Mouse (Mus musculus) heart, embryonic 16.5 days (tissue): ENCODE measurements around the gene Phlpp1. TPM values are rescaled to one million over a fixed set of nuclear protein-coding genes. Genes with fewer than 3 reads are reported as not detected.

ENCODE experiments used
- ATAC-seq: fragments of 200-750 bp; cut with Nextera tagmentation; replicated peaks from 2 replicates; pipeline ENCODE4 v1.8.0; 2017; ENCODE audit warnings: moderate number of reproducible peaks; ENCODE audit not compliant: insufficient read depth, low FRiP score; ENCODE audit errors: extremely low read depth
- H3K27ac ChIP-seq: fragments of 300-500 bp; sonication (generic); 2 replicates; pipeline ENCODE4 v1.5.1; 2014; ENCODE audit warnings: mild to moderate bottlenecking, low read length, control low read depth, moderate library complexity
- H3K27me3 ChIP-seq: fragments of 300-500 bp; sonication (generic); 2 replicates; pipeline ENCODE4 v1.6.1; 2014; ENCODE audit warnings: low read length, mixed read lengths; ENCODE audit not compliant: control insufficient read depth, insufficient read depth
- H3K36me3 ChIP-seq: fragments of 300-500 bp; sonication (generic); 2 replicates; pipeline ENCODE4 v1.6.1; 2014; ENCODE audit not compliant: control insufficient read depth, insufficient read depth
- H3K4me1 ChIP-seq: fragments of 300-500 bp; sonication (generic); 2 replicates; pipeline ENCODE4 v1.6.1; 2014; ENCODE audit warnings: low read length, mixed read lengths; ENCODE audit not compliant: control insufficient read depth, insufficient read depth
- H3K4me2 ChIP-seq: fragments of 300-500 bp; sonication (generic); 2 replicates; pipeline ENCODE4 v1.6.1; 2014; ENCODE audit warnings: low read depth, mild to moderate bottlenecking, control low read depth, low read length
- H3K4me3 ChIP-seq: fragments of 300-500 bp; sonication (generic); 2 replicates; pipeline ENCODE4 v1.5.1; 2014; ENCODE audit warnings: mild to moderate bottlenecking, control low read depth, low read length
- H3K9ac ChIP-seq: fragments of 300-500 bp; sonication (generic); 2 replicates; pipeline ENCODE4 v1.6.1; 2014; ENCODE audit warnings: low read length, control low read depth
- H3K9me3 ChIP-seq: fragments of 300-500 bp; sonication (generic); replicated peaks from 2 replicates; pipeline ENCODE4 v1.6.1; 2016; ENCODE audit warnings: low read length; ENCODE audit not compliant: control insufficient read depth
- WGBS: fragments of 180-500 bp; shearing (Covaris S2); extraction: QIAGEN DNeasy Blood & Tissue Kit; methylation state at CpG from one replicate; pipeline ENCODE4 v1.1.7; 2014; 5-methylcytosine and 5-hydroxymethylcytosine counted together
- polyA plus RNA-seq: library from polyadenylated mRNA; unstranded; fragments of >200 nt; fragmentation: Nextera tagmentation; extraction: Ambion mirVana; gene quantifications from 2 replicates; pipeline ENCODE4 v1.2.1, GENCODE M21; 2015

The Phlpp1 gene
- polyA plus RNA-seq, 1 experiment from 2014 or later, result 4.7 TPM

DNA sequence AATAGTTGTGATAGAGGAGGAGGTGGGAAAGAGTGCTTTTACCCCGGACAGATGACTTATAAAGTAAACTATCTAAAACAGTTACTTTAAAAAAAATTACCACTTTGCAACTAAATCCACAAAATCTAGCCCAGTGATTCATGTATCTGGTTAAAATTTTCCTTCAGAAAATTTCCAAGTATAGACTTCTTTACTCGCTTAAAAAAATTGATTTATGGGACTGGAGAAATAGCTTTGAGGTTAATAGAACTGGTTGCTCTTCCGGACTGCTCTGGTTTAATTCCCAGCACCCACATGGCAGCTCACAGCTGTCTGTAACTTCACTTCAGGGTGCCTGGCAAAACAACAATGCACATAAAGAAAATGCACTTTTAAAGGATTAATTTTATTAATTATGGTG, 38.9 kb downstream of the Phlpp1 start:
- no peak overlapping the region for H3K9ac ChIP-seq
- peaks cover 2% of the 10 kb centered on the region; the same call in 1 of the 2 replicates for H3K9me3 ChIP-seq
- ATAC-seq, result no peak
- H3K4me2 ChIP-seq, result no peak overlapping the region
- 86% methylated on average over 3 of the region's 3 CpGs for WGBS
- no peaks in the 10 kb centered on the region for H3K27me3 ChIP-seq
- H3K27ac ChIP-seq, result no peak overlapping the region
- H3K4me1 ChIP-seq, result peaks cover 20% of the 10 kb centered on the region
- H3K4me3 ChIP-seq, result no peak overlapping the region
- no peaks in the 10 kb centered on the region for H3K36me3 ChIP-seq

GRCm38 (mm10) chr1:106211146-106211545, 39.6 kb downstream of the Phlpp1 start:
- no peak overlapping the region for H3K27ac ChIP-seq
- H3K9ac ChIP-seq, result no peak overlapping the region
- H3K9me3 ChIP-seq, result peaks cover 2% of the 10 kb centered on the region; the same call in 1 of the 2 replicates
- no peaks in the 10 kb centered on the region for H3K36me3 ChIP-seq
- H3K4me2 ChIP-seq, result no peak overlapping the region
- no peak for ATAC-seq
- H3K27me3 ChIP-seq, result no peaks in the 10 kb centered on the region
- H3K4me1 ChIP-seq, result peaks cover 15% of the 10 kb centered on the region
- H3K4me3 ChIP-seq, result no peak overlapping the region
- 85% methylated on average over 5 of the region's 5 CpGs for WGBS

DNA sequence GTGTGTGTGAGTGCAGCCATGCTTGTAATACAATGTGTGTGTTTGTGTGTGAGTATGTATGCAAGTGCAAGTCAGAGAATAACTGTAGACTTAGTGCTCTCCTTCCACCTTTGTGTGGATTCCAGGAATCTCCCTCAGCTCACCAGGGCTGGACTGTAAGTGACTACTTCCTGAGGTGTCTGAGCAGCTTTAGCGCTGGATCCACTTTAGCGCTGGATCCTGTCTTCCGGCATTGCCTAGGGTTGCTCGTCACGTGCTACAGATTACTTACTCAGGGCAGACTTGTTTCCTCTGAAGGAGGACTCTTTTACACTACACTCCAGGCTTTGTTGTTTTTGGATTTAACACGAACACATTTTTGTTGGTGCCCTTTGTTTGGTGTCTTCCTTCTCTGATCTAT, 48.9 kb downstream of the Phlpp1 start:
- ATAC-seq, result no peak

DNA sequence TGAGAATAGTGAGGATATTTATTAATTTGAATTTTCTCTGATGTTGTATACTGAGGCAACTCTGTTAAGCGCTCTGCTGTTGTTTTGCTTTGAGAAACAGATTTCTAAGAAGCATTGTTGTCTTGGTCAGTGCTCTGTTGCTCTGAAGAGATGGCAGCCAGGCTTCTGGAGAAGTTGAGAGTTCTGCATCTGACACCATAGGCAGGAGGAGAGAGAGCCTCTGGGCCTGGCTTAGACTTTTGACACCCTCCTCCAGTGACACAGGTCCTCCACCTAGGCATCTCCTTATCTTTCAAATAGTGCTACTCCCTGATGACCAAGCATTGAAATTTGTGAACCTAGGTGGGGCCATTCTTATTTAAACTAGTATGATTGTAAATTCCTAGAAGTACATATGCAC, 49.8 kb downstream of the Phlpp1 start:
- Histone ChIP-seq H3K4me1 (peaks cover 20% of the 10 kb centered on the region), H3K36me3 (no peaks in the 10 kb centered on the region), H3K9ac (no peak overlapping the region), H3K27me3 (no peaks in the 10 kb centered on the region), H3K9me3 (peaks cover 4% of the 10 kb centered on the region), H3K4me2 (no peak overlapping the region), H3K4me3 (no peak overlapping the region), H3K27ac (no peak overlapping the region)
- no peak for ATAC-seq
- WGBS, result 95% methylated on average over 1 of the region's 1 CpGs

More for the DNA sequence above, 48.9 kb downstream of the Phlpp1 start:
- Histone ChIP-seq H3K9me3 (peaks cover 4% of the 10 kb centered on the region), H3K4me2 (no peak overlapping the region), H3K4me3 (no peak overlapping the region), H3K27me3 (no peaks in the 10 kb centered on the region), H3K27ac (peak overlapping the region; percentile 39), H3K36me3 (no peaks in the 10 kb centered on the region), H3K9ac (no peak overlapping the region), H3K4me1 (peaks cover 15% of the 10 kb centered on the region)
- 25% methylated on average over 6 of the region's 6 CpGs for whole genome bisulfite sequencing

GRCm38 (mm10) chr1:106221964-106222363, 50.4 kb downstream of the Phlpp1 start:
- no peak for ATAC-seq
- H3K9me3 ChIP-seq, result peaks cover 4% of the 10 kb centered on the region
- H3K4me2 ChIP-seq, result no peak overlapping the region
- peaks cover 20% of the 10 kb centered on the region for H3K4me1 ChIP-seq
- no peak overlapping the region for H3K9ac ChIP-seq
- H3K27ac ChIP-seq, result peak overlapping the region; percentile 41; the same call in 1 of the 2 replicates
- no peaks in the 10 kb centered on the region for H3K27me3 ChIP-seq
- no peak overlapping the region for H3K4me3 ChIP-seq
- H3K36me3 ChIP-seq, result no peaks in the 10 kb centered on the region
- 47% methylated on average over 2 of the region's 2 CpGs for WGBS

- no peak for ATAC-seq
- Histone ChIP-seq H3K27me3 (no peaks in the 10 kb centered on the region), H3K4me1 (peaks cover 15% of the 10 kb centered on the region), H3K4me2 (no peak overlapping the region), H3K9ac (no peak overlapping the region), H3K9me3 (peaks cover 4% of the 10 kb centered on the region), H3K27ac (no peak overlapping the region), H3K4me3 (no peak overlapping the region), H3K36me3 (no peaks in the 10 kb centered on the region)
- WGBS, result 65% methylated on average over 7 of the region's 7 CpGs
Measured at GRCm38 (mm10) chr1:106226613-106227012, 55.1 kb downstream of the Phlpp1 start.

GRCm38 (mm10) chr1:106230313-106230712, 58.8 kb downstream of the Phlpp1 start:
- no peak for ATAC-seq
- Histone ChIP-seq H3K36me3 (no peaks in the 10 kb centered on the region), H3K9me3 (no peaks in the 10 kb centered on the region), H3K9ac (no peak overlapping the region), H3K27ac (no peak overlapping the region), H3K4me2 (no peak overlapping the region), H3K27me3 (no peaks in the 10 kb centered on the region), H3K4me1 (peaks cover 20% of the 10 kb centered on the region), H3K4me3 (no peak overlapping the region)
- 72% methylated on average over 3 of the region's 3 CpGs for WGBS

DNA sequence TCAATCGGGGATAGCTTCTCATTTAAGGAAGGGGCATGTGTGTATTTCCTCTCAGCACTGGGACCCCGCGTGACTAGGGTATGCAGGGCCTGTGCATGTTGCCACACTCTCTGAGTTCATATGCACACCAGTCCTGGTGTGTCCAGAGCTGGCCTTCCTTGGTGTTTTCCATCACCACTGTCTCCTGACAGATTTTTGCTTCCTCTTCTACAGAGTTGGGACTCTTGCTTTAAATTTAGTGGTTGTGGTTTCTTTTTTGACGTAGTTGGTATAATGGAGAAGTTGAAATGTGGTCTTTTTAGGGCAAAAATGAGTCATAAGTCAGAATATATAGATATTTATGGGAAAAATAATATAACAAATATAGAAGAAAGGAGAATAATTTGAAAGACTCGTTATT, 59.8 kb downstream of the Phlpp1 start:
- 79% methylated on average over 5 of the region's 5 CpGs for WGBS
- Histone ChIP-seq H3K27ac (no peak overlapping the region), H3K9ac (no peak overlapping the region)

DNA sequence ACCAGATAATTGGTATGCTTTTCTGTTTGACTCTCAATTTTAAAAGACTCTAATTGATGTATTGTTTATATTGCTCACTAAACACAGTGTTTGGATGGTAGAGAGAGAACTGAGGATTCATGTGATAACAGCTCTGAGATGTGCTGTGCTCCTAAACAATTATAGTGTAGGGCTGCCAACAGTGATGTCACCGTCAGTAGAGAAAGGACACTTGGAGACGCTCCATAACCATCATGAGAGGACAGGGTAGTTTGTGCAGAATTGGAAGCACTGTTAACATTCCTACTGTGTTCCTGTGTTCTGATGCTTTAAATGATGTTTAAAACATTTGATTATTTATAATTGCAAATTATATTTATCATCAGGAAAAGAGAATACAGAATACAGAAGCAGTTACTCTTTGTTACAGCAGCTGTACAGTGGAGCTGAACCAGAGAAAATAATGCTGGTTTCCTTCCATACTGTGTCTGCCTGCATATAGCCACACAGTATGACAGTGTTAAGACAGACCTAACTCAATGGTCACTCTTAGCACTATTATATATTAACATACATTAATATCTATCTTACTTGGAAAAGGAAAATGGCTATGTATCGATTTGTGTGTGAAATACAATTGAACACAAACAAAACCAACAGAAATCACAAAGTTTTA, 60.4 kb downstream of the Phlpp1 start:
- peaks cover 16% of the 10 kb centered on the region for H3K4me1 ChIP-seq
- no peak overlapping the region for H3K27ac ChIP-seq
- no peaks in the 10 kb centered on the region for H3K36me3 ChIP-seq
- peak; percentile 63; the same call in 1 of the 2 replicates for ATAC-seq
- no peaks in the 10 kb centered on the region for H3K27me3 ChIP-seq
- H3K9me3 ChIP-seq, result no peaks in the 10 kb centered on the region
- H3K4me3 ChIP-seq, result no peak overlapping the region
- 42% methylated on average over 3 of the region's 3 CpGs for WGBS
- no peak overlapping the region for H3K4me2 ChIP-seq
- no peak overlapping the region for H3K9ac ChIP-seq

More for the DNA sequence above, 59.8 kb downstream of the Phlpp1 start:
- Histone ChIP-seq H3K4me3 (no peak overlapping the region), H3K9me3 (no peaks in the 10 kb centered on the region), H3K4me2 (no peak overlapping the region), H3K36me3 (no peaks in the 10 kb centered on the region), H3K27me3 (no peaks in the 10 kb centered on the region), H3K4me1 (peaks cover 15% of the 10 kb centered on the region)
- ATAC-seq, result no peak
